9 mouse cellular contexts compared by ENCODE assay signal in the genomic region with DNA sequence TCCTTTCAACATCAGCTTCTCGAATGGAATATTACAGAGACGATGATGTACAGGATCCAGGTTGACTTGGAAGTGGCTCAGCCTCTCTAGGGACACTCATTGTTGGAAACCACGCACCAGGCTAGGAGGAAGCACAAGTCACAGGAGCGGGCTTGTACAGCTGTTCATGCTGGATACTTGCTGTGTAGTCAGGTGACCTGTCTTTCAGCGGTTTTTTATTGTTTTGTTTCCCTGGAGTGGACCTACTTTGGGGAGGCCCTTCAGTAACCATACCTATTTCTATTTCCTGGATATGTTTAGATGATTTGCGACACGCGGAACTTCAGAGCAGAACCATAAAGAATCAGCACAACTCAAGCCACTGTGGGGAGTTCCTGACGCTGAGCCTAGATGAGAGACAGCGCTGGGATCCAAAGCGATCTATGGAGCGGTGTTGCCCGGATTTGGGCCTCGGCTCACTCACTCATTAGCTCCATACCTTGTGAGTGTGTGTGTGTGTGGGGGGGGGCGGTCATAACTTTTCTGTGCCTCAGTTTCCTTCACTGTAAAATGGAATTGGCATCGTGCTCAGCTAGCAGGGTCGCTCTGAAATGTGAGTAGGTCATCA. TPM values are rescaled to one million over a fixed set of nuclear protein-coding genes. Genes with fewer than 3 reads are reported as not detected.
DNase-seq lines count a peak whose midpoint lies in the region; ATAC-seq lines count a peak whose summit lies in the region.
"Had no signal": no experiment of that assay in that cellular context is flagged by ENCODE, and none has a peak within 500 bp of the region (broad histone marks: within the 10 kb centered on the region; RNA-seq: fewer than 3 reads in every experiment).

No protein-coding gene starts in this region.

- H3K9me3 ChIP-seq in lung, embryonic 15.5 days = no peaks in the 10 kb centered on the region
- H3K9me3 ChIP-seq in embryonic facial prominence, embryonic 10.5 days = peaks cover 3% of the 10 kb centered on the region; the same call in 1 of the 2 replicates
- H3K9me3 ChIP-seq in hindbrain, embryonic 16.5 days (ENCODE audit: control insufficient read depth, low read length) = peaks cover 2% of the 10 kb centered on the region; the same call in 1 of the 2 replicates
- H3K9me3 ChIP-seq in megakaryocyte, embryonic 14.5 days = peaks cover 7% of the 10 kb centered on the region

- no peak for DNase-seq in lung, postnatal 10 days
- DNase-seq in embryonic facial prominence, embryonic 10.5 days (ENCODE audit: low spot score) = peak; percentile 24
- DNase-seq in adrenal gland, adult 18-20 months (ENCODE audit: low spot score in 2 of 2) = no peak
- no peak for DNase-seq in cerebellum, postnatal 10 days
- DNase-seq in frontal cortex, postnatal 14 days (ENCODE audit: low spot score in 2 of 2) = no peak

- H3K4me3 ChIP-seq in lung, embryonic 15.5 days = peak overlapping the region; percentile 64
- peak overlapping the region; percentile 77 for H3K4me3 ChIP-seq in embryonic facial prominence, embryonic 10.5 days
- H3K4me3 ChIP-seq in hindbrain, embryonic 16.5 days (ENCODE audit: low read length) = peak overlapping the region; percentile 71
- H3K4me3 ChIP-seq in megakaryocyte, embryonic 14.5 days (replicated peaks) = peak overlapping the region; percentile 98

- H3K4me2 ChIP-seq in lung, embryonic 15.5 days = peak overlapping the region; percentile 97
- peak overlapping the region; percentile 92 for H3K4me2 ChIP-seq in hindbrain, embryonic 16.5 days (ENCODE audit: low read length)

- peak overlapping the region; percentile 71 for H3K9ac ChIP-seq in lung, embryonic 15.5 days
- peak overlapping the region; percentile 87 for H3K9ac ChIP-seq in hindbrain, embryonic 16.5 days (ENCODE audit: low read depth, low read length)

- H3K27me3 ChIP-seq in lung, embryonic 15.5 days = peaks cover 11% of the 10 kb centered on the region
- peaks cover 56% of the 10 kb centered on the region for H3K27me3 ChIP-seq in embryonic facial prominence, embryonic 10.5 days (replicated peaks; ENCODE audit: low read depth, poor library complexity, severe bottlenecking)
- H3K27me3 ChIP-seq in hindbrain, embryonic 16.5 days (replicated peaks; ENCODE audit: control insufficient read depth, insufficient read depth, low read length) = no peaks in the 10 kb centered on the region
- peaks cover 30% of the 10 kb centered on the region for H3K27me3 ChIP-seq in megakaryocyte, embryonic 14.5 days (replicated peaks)

- H3K4me1 ChIP-seq in lung, embryonic 15.5 days = peaks cover 9% of the 10 kb centered on the region; the same call in 1 of the 2 replicates
- peaks cover 20% of the 10 kb centered on the region for H3K4me1 ChIP-seq in embryonic facial prominence, embryonic 10.5 days
- peaks cover 18% of the 10 kb centered on the region for H3K4me1 ChIP-seq in hindbrain, embryonic 16.5 days (ENCODE audit: control insufficient read depth, insufficient read depth, low read depth, low read length)
- peaks cover 56% of the 10 kb centered on the region for H3K4me1 ChIP-seq in megakaryocyte, embryonic 14.5 days

- no peaks in the 10 kb centered on the region for H3K36me3 ChIP-seq in lung, embryonic 15.5 days
- peaks cover 16% of the 10 kb centered on the region for H3K36me3 ChIP-seq in embryonic facial prominence, embryonic 10.5 days (replicated peaks)
- H3K36me3 ChIP-seq in hindbrain, embryonic 16.5 days (ENCODE audit: control insufficient read depth, insufficient read depth, low read length) = no peaks in the 10 kb centered on the region; the same call in 1 of the 2 replicates
- H3K36me3 ChIP-seq in megakaryocyte, embryonic 14.5 days (replicated peaks; ENCODE audit: low read length) = peaks cover 34% of the 10 kb centered on the region

- H3K27ac ChIP-seq in lung, embryonic 15.5 days = no peak overlapping the region
- H3K27ac ChIP-seq in embryonic facial prominence, embryonic 10.5 days (replicated peaks) = peak overlapping the region; percentile 94
- H3K27ac ChIP-seq in hindbrain, embryonic 16.5 days (ENCODE audit: low read depth, low read length) = no peak overlapping the region; the same call in 1 of the 2 replicates

- peak; percentile 39; the same call in 1 of the 2 replicates for ATAC-seq in lung, embryonic 15.5 days (ENCODE audit: borderline replicate concordance, extremely low read depth, low FRiP score, low TSS enrichment)
- ATAC-seq in hindbrain, embryonic 16.5 days = peak; percentile 57

- WGBS in lung, embryonic 15.5 days = 16% methylated on average over 17 of the region's 17 CpGs
- WGBS in embryonic facial prominence, embryonic 10.5 days = 22% methylated on average over 17 of the region's 17 CpGs
- 18% methylated on average over 17 of the region's 17 CpGs for WGBS in hindbrain, embryonic 16.5 days

RNA-seq across cellular contexts. Expression of gene Srxn1, which starts 0.5 kb away (rescaled TPM):
- polyA plus RNA-seq in lung, embryonic 15.5 days (2015; fragmentation: Nextera tagmentation; extraction: Ambion mirVana) = 5.9 and 7.7 TPM in 2 replicates
- 10.7 and 12.4 TPM in 2 replicates for polyA plus RNA-seq in embryonic facial prominence, embryonic 10.5 days (2016; fragmentation: Nextera tagmentation; extraction: Ambion mirVana)
- polyA plus RNA-seq in hindbrain, embryonic 16.5 days (2015; fragmentation: Nextera tagmentation; extraction: Ambion mirVana) = 28.6 and 32.1 TPM in 2 replicates
- 30.6 and 45.4 TPM in 2 replicates for polyA plus RNA-seq in megakaryocyte, embryonic 14.5 days (2012; ENCODE audit: insufficient read depth, low replicate concordance)
- 100 to 1,000 TPM; 547 to 673 TPM for total RNA-seq in adrenal gland, adult 18-20 months (2021)

RNA-seq across cellular contexts. Expression of gene Scrt2, which starts 23.5 kb away (rescaled TPM):
- not detected in 2 replicates for polyA plus RNA-seq in lung, embryonic 15.5 days (2015; fragmentation: Nextera tagmentation; extraction: Ambion mirVana)
- 0.93 and 1.5 TPM in 2 replicates for polyA plus RNA-seq in embryonic facial prominence, embryonic 10.5 days (2016; fragmentation: Nextera tagmentation; extraction: Ambion mirVana)
- polyA plus RNA-seq in hindbrain, embryonic 16.5 days (2015; fragmentation: Nextera tagmentation; extraction: Ambion mirVana) = 7.6 and 8.0 TPM in 2 replicates
- polyA plus RNA-seq in megakaryocyte, embryonic 14.5 days (2012; ENCODE audit: insufficient read depth, low replicate concordance) = not detected in 2 replicates
- under 1 TPM; 0.36 to 0.58 TPM for total RNA-seq in adrenal gland, adult 18-20 months (2021)
- total RNA-seq: heart, adult 18-20 months had no signal

RNA-seq across cellular contexts. Expression of gene Tcf15, which starts 38.5 kb away (rescaled TPM):
- 7.8 and 9.0 TPM in 2 replicates for polyA plus RNA-seq in lung, embryonic 15.5 days (2015; fragmentation: Nextera tagmentation; extraction: Ambion mirVana)
- 9.2 and 10.3 TPM in 2 replicates for polyA plus RNA-seq in embryonic facial prominence, embryonic 10.5 days (2016; fragmentation: Nextera tagmentation; extraction: Ambion mirVana)
- polyA plus RNA-seq in hindbrain, embryonic 16.5 days (2015; fragmentation: Nextera tagmentation; extraction: Ambion mirVana) = 1.3 TPM in 2 replicates
- polyA plus RNA-seq in megakaryocyte, embryonic 14.5 days (2012; ENCODE audit: insufficient read depth, low replicate concordance) = 1.2 TPM in 1 of 2 replicates, not detected in the other
- 1 to 10 TPM; 1.9 to 4.3 TPM for total RNA-seq in adrenal gland, adult 18-20 months (2021)
